Mouse (Mus musculus): ENCODE data around the gene Scin.

- no peak for TF ChIP-seq CTCF (IDR thresholded peaks at IDR 0.05; ENCODE audit: low read depth, low read length)
- TF ChIP-seq EP300 (IDR thresholded peaks at IDR 0.05; ENCODE audit: insufficient read depth, low read depth, low read length), result no peak
- TF ChIP-seq POLR2A (IDR thresholded peaks at IDR 0.05; ENCODE audit: insufficient read depth, low read length), result no peak
Measured at GRCm38 (mm10) chr12:40113605-40114004, 20.4 kb downstream of the Scin start.

All from ES-Bruce4 (cell line).